Mouse (Mus musculus) MEL (cell line): ENCODE results near the gene St6galnac4.
A peak's percentile ranks its signal among the peaks of the same experiment; 100 is the strongest.

Experiments used
- CHD2 ChIP-seq: IDR thresholded peaks from 2 replicates; pipeline ENCODE4 v1.6.1; 2011; ENCODE audit warnings: low read length, improper control_type of control experiment
- CTCF ChIP-seq, 3 experiments: IDR thresholded peaks in 2 of 3; conservative IDR thresholded peaks in 1 of 3; 2 replicates each; pipeline ENCODE4 v1.5.1; 2011 to 2012; ENCODE audit warnings: low read length in 3 of 3, low read depth in 2 of 3, mild to moderate bottlenecking in 2 of 3, improper control_type of control experiment in 1 of 3, inconsistent platforms in 1 of 3, mixed read lengths in 1 of 3, moderate library complexity in 1 of 3; ENCODE audit not compliant: control insufficient read depth in 1 of 3, insufficient read depth in 1 of 3, poor library complexity in 1 of 3, severe bottlenecking in 1 of 3
- E2F4 ChIP-seq: IDR thresholded peaks from 2 replicates; pipeline ENCODE4 v1.6.1; 2011; ENCODE audit warnings: low read depth, low read length, improper control_type of control experiment, borderline replicate concordance
- ELF1 ChIP-seq: IDR thresholded peaks from 2 replicates; pipeline ENCODE4 v1.6.1; 2014; ENCODE audit warnings: low read depth, mild to moderate bottlenecking, inconsistent platforms, low read length, improper control_type of control experiment, moderate library complexity
- EP300 ChIP-seq, 2 experiments: IDR thresholded peaks; 2 replicates each; pipeline ENCODE4 v1.6.1; 2011; ENCODE audit warnings: improper control_type of control experiment in 2 of 2, low read length in 2 of 2, low read depth in 1 of 2, mild to moderate bottlenecking in 1 of 2
- GATA1 ChIP-seq: IDR thresholded peaks from 2 replicates; pipeline ENCODE4 v1.6.1; 2011; ENCODE audit warnings: low read depth, low read length, improper control_type of control experiment
- JUND ChIP-seq: IDR thresholded peaks from 2 replicates; pipeline ENCODE4 v1.6.1; 2011; ENCODE audit warnings: low read depth, mild to moderate bottlenecking, improper control_type of control experiment, low read length
- MAX ChIP-seq: IDR thresholded peaks from 2 replicates; pipeline ENCODE4 v1.6.1; 2011; ENCODE audit warnings: low read length, improper control_type of control experiment
- NRF1 ChIP-seq: IDR thresholded peaks from 2 replicates; pipeline ENCODE4 v1.6.1; 2014; ENCODE audit warnings: low read depth, mild to moderate bottlenecking, inconsistent platforms, low read length, improper control_type of control experiment, moderate library complexity; ENCODE audit not compliant: poor library complexity, insufficient read depth, severe bottlenecking
- POLR2A ChIP-seq, 2 experiments: IDR thresholded peaks; 2 replicates each; pipeline ENCODE4 v1.6.1; 2011 to 2012; ENCODE audit warnings: low read length in 2 of 2, mild to moderate bottlenecking in 2 of 2, control low read depth in 1 of 2, improper control_type of control experiment in 1 of 2, low read depth in 1 of 2, moderate library complexity in 1 of 2; ENCODE audit not compliant: control insufficient read depth in 1 of 2, insufficient read depth in 1 of 2, poor library complexity in 1 of 2
- POLR2AphosphoS2 ChIP-seq: IDR thresholded peaks from 2 replicates; pipeline ENCODE4 v1.6.1; 2011; ENCODE audit warnings: low read length, improper control_type of control experiment
- POLR2AphosphoS5 ChIP-seq: IDR thresholded peaks from 2 replicates; pipeline ENCODE4 v1.6.1; 2012; ENCODE audit warnings: low read depth, borderline replicate concordance, mild to moderate bottlenecking, inconsistent platforms, low read length, moderate library complexity, mixed read lengths
- ZC3H11A ChIP-seq: IDR thresholded peaks from 2 replicates; pipeline ENCODE4 v1.6.1; 2012; ENCODE audit warnings: low read depth, mild to moderate bottlenecking, inconsistent platforms, low read length, improper control_type of control experiment

DNA sequence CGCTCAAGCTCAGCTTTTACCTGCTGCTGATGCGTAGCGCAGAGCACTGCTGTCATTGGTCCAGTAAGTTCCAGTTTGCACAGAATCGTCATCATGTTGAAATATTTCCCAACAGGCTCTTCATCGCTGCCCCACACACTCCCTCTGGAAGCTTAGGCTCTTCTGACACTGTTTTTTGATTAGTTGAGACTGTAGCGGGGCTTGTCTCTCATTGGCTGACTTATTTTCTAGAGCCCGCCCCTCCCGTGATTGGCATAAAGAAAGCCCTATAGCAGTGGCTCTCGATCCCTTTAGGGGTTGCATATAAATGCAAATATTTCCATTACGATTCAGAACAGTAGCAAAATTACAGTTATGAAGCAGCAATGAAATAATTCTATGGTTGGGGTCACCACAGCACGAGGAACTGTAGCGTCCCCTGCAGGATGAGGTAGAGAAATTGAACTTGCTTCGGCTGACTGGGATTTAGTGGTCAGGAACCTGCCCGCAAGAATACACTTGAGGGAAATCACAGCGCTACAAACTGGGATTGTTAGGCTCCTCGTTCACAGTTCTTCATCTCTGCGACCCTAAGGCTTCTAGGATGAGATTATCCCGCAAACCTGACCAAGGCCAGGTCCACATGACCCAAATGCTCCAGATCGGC lies 5.3 kb upstream of the St6galnac4 start:
- TF ChIP-seq MAX (no peak), CHD2 (peak; percentile 72; the same call in 1 of the 2 replicates), POLR2A (IDR thresholded peaks at IDR 0.05; ENCODE audit: control insufficient read depth in 1 of 2, insufficient read depth in 1 of 2, low read depth in 1 of 2, low read length in 2 of 2, poor library complexity in 1 of 2) (peak in 1 of 2 experiments; percentile 51; a peak in 2 of 4 replicates), NRF1 (no peak), CTCF (IDR thresholded peaks at IDR 0.05 in 2 of 3, conservative IDR thresholded peaks at IDR 0.05 in 1 of 3; ENCODE audit: control insufficient read depth in 1 of 3, insufficient read depth in 1 of 3, low read depth in 2 of 3, low read length in 3 of 3, poor library complexity in 1 of 3, severe bottlenecking in 1 of 3) (peak in 2 of 3 experiments; percentile 28 to 43; a peak in 4 of 6 replicates), EP300 (IDR thresholded peaks at IDR 0.05; ENCODE audit: low read depth in 1 of 2, low read length in 2 of 2) (no peak), POLR2AphosphoS5 (no peak), GATA1 (no peak), JUND (no peak), POLR2AphosphoS2 (no peak), ZC3H11A (no peak), ELF1 (no peak), E2F4 (no peak)
